Mouse (Mus musculus): ENCODE results near the gene Sypl2. TPM values are rescaled to one million over a fixed set of nuclear protein-coding genes. Genes with fewer than 3 reads are reported as not detected.
"Not testable (repeated sequence)": the region's sequence is repeated elsewhere in the genome, so short reads cannot be mapped to it uniquely, and the experiment has no call there.

Gene Sypl2
- polyA plus RNA-seq, 2 experiments: 2.7 to 3.7 TPM

- DNase-seq (ENCODE audit: low spot score): no peak
- H3K36me3 ChIP-seq (ENCODE audit: control insufficient read depth, insufficient read depth, low read length): no peaks in the 10 kb centered on the region
- H3K27me3 ChIP-seq (ENCODE audit: control insufficient read depth, insufficient read depth, low read length): no peaks in the 10 kb centered on the region
- no peaks in the 10 kb centered on the region for H3K9me3 ChIP-seq (ENCODE audit: control insufficient read depth, low read length)
- no peak overlapping the region for H3K27ac ChIP-seq (replicated peaks; ENCODE audit: low read depth, low read length)
- H3K4me1 ChIP-seq (ENCODE audit: control insufficient read depth, insufficient read depth, low read length): no peaks in the 10 kb centered on the region
- ATAC-seq (ENCODE audit: low FRiP score, low read depth): no peak
- H3K4me3 ChIP-seq (replicated peaks; ENCODE audit: low read length): no peak overlapping the region
- H3K9ac ChIP-seq (ENCODE audit: low read depth, low read length, severe bottlenecking): no peak overlapping the region
- 84% methylated on average over 2 of the region's 2 CpGs for WGBS
- H3K4me2 ChIP-seq (replicated peaks; ENCODE audit: low read depth, low read length, severe bottlenecking): no peak overlapping the region
- TF ChIP-seq POLR2A (IDR thresholded peaks at IDR 0.05; ENCODE audit: borderline replicate concordance, extremely low read depth, insufficient read depth, insufficient read length): no peak
These were observed 20.4 kb upstream of the Sypl2 start for GRCm38 (mm10) chr3:108246857-108247256.

GRCm38 (mm10) chr3:108241243-108241839 is 14.9 kb upstream of the Sypl2 start:
- Histone ChIP-seq H3K27me3 (ENCODE audit: control insufficient read depth, insufficient read depth, low read length) (no peaks in the 10 kb centered on the region), H3K4me2 (replicated peaks; ENCODE audit: low read depth, low read length, severe bottlenecking) (no peak overlapping the region), H3K27ac (replicated peaks; ENCODE audit: low read depth, low read length) (no peak overlapping the region), H3K36me3 (ENCODE audit: control insufficient read depth, insufficient read depth, low read length) (no peaks in the 10 kb centered on the region), H3K4me1 (ENCODE audit: control insufficient read depth, insufficient read depth, low read length) (no peaks in the 10 kb centered on the region), H3K9me3 (ENCODE audit: control insufficient read depth, low read length) (no peaks in the 10 kb centered on the region), H3K4me3 (replicated peaks; ENCODE audit: low read length) (no peak overlapping the region), H3K9ac (ENCODE audit: low read depth, low read length, severe bottlenecking) (no peak overlapping the region)
- DNase-seq (ENCODE audit: low spot score): no peak
- no peak for ATAC-seq (ENCODE audit: low FRiP score, low read depth)
- no peak for TF ChIP-seq POLR2A (IDR thresholded peaks at IDR 0.05; ENCODE audit: borderline replicate concordance, extremely low read depth, insufficient read depth, insufficient read length)
- WGBS: 89% methylated on average over 3 of the region's 3 CpGs

DNA sequence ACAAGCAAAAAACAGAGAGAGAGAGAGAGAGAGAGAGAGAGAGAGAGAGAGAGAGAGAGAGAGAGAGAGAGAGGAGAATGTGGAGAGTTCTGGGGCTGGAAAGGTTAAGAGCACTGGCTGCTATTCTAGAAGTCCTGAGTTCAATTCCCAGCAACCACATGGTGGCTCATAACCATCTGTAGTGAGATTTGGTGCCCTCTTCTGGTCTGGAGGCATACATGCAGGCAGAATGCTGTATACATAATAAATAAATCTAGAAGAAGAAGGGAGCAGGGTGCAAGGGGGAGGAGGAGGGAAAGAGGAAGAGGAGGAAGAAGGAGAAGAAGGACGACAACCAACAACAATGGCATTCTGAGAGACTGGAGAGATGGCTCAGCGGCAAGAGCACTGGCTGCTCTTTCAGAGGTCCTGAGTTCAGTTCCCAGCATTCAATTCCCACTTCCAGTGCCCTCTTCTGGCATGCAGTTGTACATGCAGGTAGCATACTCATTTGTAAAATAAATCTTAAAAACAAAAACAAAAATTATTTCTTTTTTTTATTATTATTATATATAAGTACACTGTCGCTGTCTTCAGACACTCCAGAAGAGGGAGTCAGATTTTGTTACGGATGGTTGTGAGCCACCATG is 11.1 kb upstream of the Sypl2 start:
- H3K27me3 ChIP-seq (ENCODE audit: control insufficient read depth, insufficient read depth, low read length); ATAC-seq (ENCODE audit: low FRiP score, low read depth); H3K4me3 ChIP-seq (replicated peaks; ENCODE audit: low read length); H3K4me1 ChIP-seq (ENCODE audit: control insufficient read depth, insufficient read depth, low read length); DNase-seq (ENCODE audit: low spot score); H3K4me2 ChIP-seq (replicated peaks; ENCODE audit: low read depth, low read length, severe bottlenecking); H3K9me3 ChIP-seq (ENCODE audit: control insufficient read depth, low read length); H3K9ac ChIP-seq (ENCODE audit: low read depth, low read length, severe bottlenecking); H3K36me3 ChIP-seq (ENCODE audit: control insufficient read depth, insufficient read depth, low read length); H3K27ac ChIP-seq (replicated peaks; ENCODE audit: low read depth, low read length): not testable (repeated sequence)
- 85% methylated on average over 4 of the region's 4 CpGs for WGBS

DNA sequence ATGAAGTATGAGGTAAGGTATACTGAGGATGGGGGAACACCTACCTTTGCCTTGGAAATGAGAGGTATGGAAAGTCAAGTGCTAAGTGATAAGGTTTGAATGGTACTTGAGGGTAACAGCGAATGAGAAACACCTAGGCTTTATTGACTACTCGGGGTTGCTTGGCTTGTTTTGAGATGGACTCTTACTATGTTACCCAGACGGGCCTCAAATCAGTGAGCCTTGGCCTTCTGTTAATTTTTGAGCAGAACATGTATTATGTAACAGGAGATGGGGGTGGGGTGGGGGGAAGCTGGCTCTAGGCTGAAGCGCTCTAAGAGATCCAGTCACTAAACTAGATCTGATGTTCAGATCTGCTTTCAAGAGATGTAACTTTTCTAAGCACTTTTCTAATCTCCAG is 5.2 kb upstream of the Sypl2 start:
- Histone ChIP-seq H3K4me2 (replicated peaks; ENCODE audit: low read depth, low read length, severe bottlenecking) (no peak overlapping the region), H3K27me3 (ENCODE audit: control insufficient read depth, insufficient read depth, low read length) (peaks cover 9% of the 10 kb centered on the region), H3K36me3 (ENCODE audit: control insufficient read depth, insufficient read depth, low read length) (no peaks in the 10 kb centered on the region), H3K9ac (ENCODE audit: low read depth, low read length, severe bottlenecking) (no peak overlapping the region), H3K4me3 (replicated peaks; ENCODE audit: low read length) (no peak overlapping the region), H3K27ac (replicated peaks; ENCODE audit: low read depth, low read length) (no peak overlapping the region), H3K9me3 (ENCODE audit: control insufficient read depth, low read length) (no peaks in the 10 kb centered on the region), H3K4me1 (ENCODE audit: control insufficient read depth, insufficient read depth, low read length) (no peaks in the 10 kb centered on the region)
- TF ChIP-seq POLR2A (IDR thresholded peaks at IDR 0.05; ENCODE audit: borderline replicate concordance, extremely low read depth, insufficient read depth, insufficient read length): no peak
- WGBS: 89% methylated on average over 4 of the region's 4 CpGs
- DNase-seq (ENCODE audit: low spot score): no peak
- no peak for ATAC-seq (ENCODE audit: low FRiP score, low read depth)

GRCm38 (mm10) chr3:108227521-108227920 is 1.1 kb upstream of the Sypl2 start:
- H3K4me3 ChIP-seq (replicated peaks; ENCODE audit: low read length): no peak overlapping the region
- no peaks in the 10 kb centered on the region for H3K36me3 ChIP-seq (ENCODE audit: control insufficient read depth, insufficient read depth, low read length)
- peaks cover 7% of the 10 kb centered on the region for H3K4me1 ChIP-seq (ENCODE audit: control insufficient read depth, insufficient read depth, low read length)
- peaks cover 39% of the 10 kb centered on the region for H3K27me3 ChIP-seq (ENCODE audit: control insufficient read depth, insufficient read depth, low read length)
- no peak overlapping the region; the same call in 1 of the 2 replicates for H3K4me2 ChIP-seq (replicated peaks; ENCODE audit: low read depth, low read length, severe bottlenecking)
- H3K27ac ChIP-seq (replicated peaks; ENCODE audit: low read depth, low read length): no peak overlapping the region
- WGBS: 73% methylated on average over 2 of the region's 2 CpGs
- TF ChIP-seq POLR2A (IDR thresholded peaks at IDR 0.05; ENCODE audit: borderline replicate concordance, extremely low read depth, insufficient read depth, insufficient read length): no peak
- no peak for DNase-seq (ENCODE audit: low spot score)
- H3K9me3 ChIP-seq (ENCODE audit: control insufficient read depth, low read length): no peaks in the 10 kb centered on the region
- no peak for ATAC-seq (ENCODE audit: low FRiP score, low read depth)
- H3K9ac ChIP-seq (ENCODE audit: low read depth, low read length, severe bottlenecking): no peak overlapping the region
